Mouse (Mus musculus): ENCODE results near the gene Lman1l. TPM values are rescaled to one million over a fixed set of nuclear protein-coding genes. Genes with fewer than 3 reads are reported as not detected.

Lman1l gene
- polyA plus RNA-seq, 1 experiment from 2014 or later: not detected

- Histone ChIP-seq H3K4me2 (ENCODE audit: low read depth, low read length) (no peak overlapping the region), H3K4me1 (ENCODE audit: control insufficient read depth, insufficient read depth, low read length) (peaks cover 5% of the 10 kb centered on the region), H3K27me3 (replicated peaks; ENCODE audit: control insufficient read depth, insufficient read depth, low read length) (no peaks in the 10 kb centered on the region), H3K36me3 (ENCODE audit: control insufficient read depth, insufficient read depth, low read length) (no peaks in the 10 kb centered on the region), H3K27ac (ENCODE audit: low read length) (no peak overlapping the region), H3K9me3 (ENCODE audit: control insufficient read depth, low read length) (no peaks in the 10 kb centered on the region), H3K4me3 (ENCODE audit: low read length) (no peak overlapping the region), H3K9ac (ENCODE audit: low read depth, low read length) (no peak overlapping the region)
- ATAC-seq: no peak
- WGBS: 87% methylated on average over 4 of the region's 4 CpGs
Observed at GRCm38 (mm10) chr9:57658970-57659369, 38.4 kb upstream of the Lman1l start.

GRCm38 (mm10) chr9:57657843-57658242 lies 37.3 kb upstream of the Lman1l start:
- Histone ChIP-seq H3K9ac (ENCODE audit: low read depth, low read length) (no peak overlapping the region), H3K9me3 (ENCODE audit: control insufficient read depth, low read length) (no peaks in the 10 kb centered on the region), H3K4me2 (ENCODE audit: low read depth, low read length) (no peak overlapping the region), H3K4me3 (ENCODE audit: low read length) (no peak overlapping the region), H3K27me3 (replicated peaks; ENCODE audit: control insufficient read depth, insufficient read depth, low read length) (no peaks in the 10 kb centered on the region), H3K27ac (ENCODE audit: low read length) (no peak overlapping the region), H3K36me3 (ENCODE audit: control insufficient read depth, insufficient read depth, low read length) (no peaks in the 10 kb centered on the region), H3K4me1 (ENCODE audit: control insufficient read depth, insufficient read depth, low read length) (peaks cover 13% of the 10 kb centered on the region)
- ATAC-seq: no peak
- 50% methylated on average over 4 of the region's 4 CpGs for WGBS

GRCm38 (mm10) chr9:57656631-57657350 lies 36.2 kb upstream of the Lman1l start:
- no peak overlapping the region for H3K27ac ChIP-seq (ENCODE audit: low read length)
- H3K4me1 ChIP-seq (ENCODE audit: control insufficient read depth, insufficient read depth, low read length): peaks cover 16% of the 10 kb centered on the region
- ATAC-seq: no peak
- no peak overlapping the region for H3K9ac ChIP-seq (ENCODE audit: low read depth, low read length)
- H3K36me3 ChIP-seq (ENCODE audit: control insufficient read depth, insufficient read depth, low read length): no peaks in the 10 kb centered on the region
- no peak overlapping the region for H3K4me2 ChIP-seq (ENCODE audit: low read depth, low read length)
- no peak overlapping the region for H3K4me3 ChIP-seq (ENCODE audit: low read length)
- H3K9me3 ChIP-seq (ENCODE audit: control insufficient read depth, low read length): no peaks in the 10 kb centered on the region
- no peaks in the 10 kb centered on the region for H3K27me3 ChIP-seq (replicated peaks; ENCODE audit: control insufficient read depth, insufficient read depth, low read length)
- WGBS: 84% methylated on average over 19 of the region's 19 CpGs

GRCm38 (mm10) chr9:57655749-57656148 lies 35.2 kb upstream of the Lman1l start:
- Histone ChIP-seq H3K27me3 (replicated peaks; ENCODE audit: control insufficient read depth, insufficient read depth, low read length) (no peaks in the 10 kb centered on the region), H3K4me3 (ENCODE audit: low read length) (peak overlapping the region; percentile 26), H3K4me1 (ENCODE audit: control insufficient read depth, insufficient read depth, low read length) (peaks cover 23% of the 10 kb centered on the region), H3K9ac (ENCODE audit: low read depth, low read length) (peak overlapping the region; percentile 62), H3K36me3 (ENCODE audit: control insufficient read depth, insufficient read depth, low read length) (no peaks in the 10 kb centered on the region), H3K4me2 (ENCODE audit: low read depth, low read length) (peak overlapping the region; percentile 53), H3K27ac (ENCODE audit: low read length) (no peak overlapping the region), H3K9me3 (ENCODE audit: control insufficient read depth, low read length) (no peaks in the 10 kb centered on the region)
- ATAC-seq: peak; percentile 78
- 3% methylated on average over 11 of the region's 11 CpGs for WGBS

- H3K9ac ChIP-seq (ENCODE audit: low read depth, low read length): no peak overlapping the region
- ATAC-seq: no peak
- no peaks in the 10 kb centered on the region for H3K27me3 ChIP-seq (replicated peaks; ENCODE audit: control insufficient read depth, insufficient read depth, low read length)
- H3K4me1 ChIP-seq (ENCODE audit: control insufficient read depth, insufficient read depth, low read length): peaks cover 28% of the 10 kb centered on the region
- H3K4me3 ChIP-seq (ENCODE audit: low read length): no peak overlapping the region
- no peaks in the 10 kb centered on the region for H3K36me3 ChIP-seq (ENCODE audit: control insufficient read depth, insufficient read depth, low read length)
- no peak overlapping the region for H3K4me2 ChIP-seq (ENCODE audit: low read depth, low read length)
- H3K9me3 ChIP-seq (ENCODE audit: control insufficient read depth, low read length): no peaks in the 10 kb centered on the region
- WGBS: 83% methylated on average over 1 of the region's 1 CpGs
- no peak overlapping the region for H3K27ac ChIP-seq (ENCODE audit: low read length)
Observed at GRCm38 (mm10) chr9:57654966-57655365, 34.4 kb upstream of the Lman1l start.

GRCm38 (mm10) chr9:57653283-57653682 lies 32.7 kb upstream of the Lman1l start, which contains the start of gene Csk:
Gene Csk, minus strand, starts transcription at chr9:57653631.
- H3K36me3 ChIP-seq (ENCODE audit: control insufficient read depth, insufficient read depth, low read length): no peaks in the 10 kb centered on the region
- H3K27me3 ChIP-seq (replicated peaks; ENCODE audit: control insufficient read depth, insufficient read depth, low read length): no peaks in the 10 kb centered on the region
- ATAC-seq: no peak
- H3K4me2 ChIP-seq (ENCODE audit: low read depth, low read length): no peak within 1 kb of the TSS
- 53% methylated on average over 5 of the region's 5 CpGs for WGBS
- no peaks in the 10 kb centered on the region for H3K9me3 ChIP-seq (ENCODE audit: control insufficient read depth, low read length)
- H3K4me1 ChIP-seq (ENCODE audit: control insufficient read depth, insufficient read depth, low read length): peaks cover 33% of the 10 kb centered on the region
- no peak within 1 kb of the TSS; the same call in 1 of the 2 replicates for H3K9ac ChIP-seq (ENCODE audit: low read depth, low read length)
- no peak within 1 kb of the TSS for H3K27ac ChIP-seq (ENCODE audit: low read length)
- no peak within 1 kb of the TSS for H3K4me3 ChIP-seq (ENCODE audit: low read length)

- no peak overlapping the region for H3K4me3 ChIP-seq (ENCODE audit: low read length)
- H3K9ac ChIP-seq (ENCODE audit: low read depth, low read length): no peak overlapping the region
- H3K27me3 ChIP-seq (replicated peaks; ENCODE audit: control insufficient read depth, insufficient read depth, low read length): no peaks in the 10 kb centered on the region
- H3K36me3 ChIP-seq (ENCODE audit: control insufficient read depth, insufficient read depth, low read length): no peaks in the 10 kb centered on the region
- H3K9me3 ChIP-seq (ENCODE audit: control insufficient read depth, low read length): no peaks in the 10 kb centered on the region
- H3K4me2 ChIP-seq (ENCODE audit: low read depth, low read length): no peak overlapping the region
- H3K27ac ChIP-seq (ENCODE audit: low read length): no peak overlapping the region
- ATAC-seq: no peak
- 56% methylated on average over 3 of the region's 3 CpGs for WGBS
- peaks cover 34% of the 10 kb centered on the region for H3K4me1 ChIP-seq (ENCODE audit: control insufficient read depth, insufficient read depth, low read length)
Observed at GRCm38 (mm10) chr9:57652855-57653254, 32.3 kb upstream of the Lman1l start.

GRCm38 (mm10) chr9:57652351-57652750 lies 31.8 kb upstream of the Lman1l start:
- peaks cover 34% of the 10 kb centered on the region for H3K4me1 ChIP-seq (ENCODE audit: control insufficient read depth, insufficient read depth, low read length)
- no peaks in the 10 kb centered on the region for H3K27me3 ChIP-seq (replicated peaks; ENCODE audit: control insufficient read depth, insufficient read depth, low read length)
- H3K27ac ChIP-seq (ENCODE audit: low read length): no peak overlapping the region
- 69% methylated on average over 9 of the region's 9 CpGs for WGBS
- H3K4me3 ChIP-seq (ENCODE audit: low read length): no peak overlapping the region
- H3K36me3 ChIP-seq (ENCODE audit: control insufficient read depth, insufficient read depth, low read length): no peaks in the 10 kb centered on the region
- no peak for ATAC-seq
- H3K9ac ChIP-seq (ENCODE audit: low read depth, low read length): no peak overlapping the region
- no peaks in the 10 kb centered on the region for H3K9me3 ChIP-seq (ENCODE audit: control insufficient read depth, low read length)
- no peak overlapping the region for H3K4me2 ChIP-seq (ENCODE audit: low read depth, low read length)

- peak overlapping the region; percentile 45; the same call in 1 of the 2 replicates for H3K27ac ChIP-seq (ENCODE audit: low read length)
- 30% methylated on average over 6 of the region's 6 CpGs for WGBS
Observed at GRCm38 (mm10) chr9:57650786-57651311, 30.3 kb upstream of the Lman1l start.

More at GRCm38 (mm10) chr9:57650786-57651311, 30.3 kb upstream of the Lman1l start:
- Histone ChIP-seq H3K4me2 (ENCODE audit: low read depth, low read length) (no peak overlapping the region), H3K4me3 (ENCODE audit: low read length) (no peak overlapping the region), H3K4me1 (ENCODE audit: control insufficient read depth, insufficient read depth, low read length) (peaks cover 35% of the 10 kb centered on the region), H3K27me3 (replicated peaks; ENCODE audit: control insufficient read depth, insufficient read depth, low read length) (no peaks in the 10 kb centered on the region), H3K36me3 (ENCODE audit: control insufficient read depth, insufficient read depth, low read length) (no peaks in the 10 kb centered on the region), H3K9me3 (ENCODE audit: control insufficient read depth, low read length) (no peaks in the 10 kb centered on the region), H3K9ac (ENCODE audit: low read depth, low read length) (peak overlapping the region; percentile 41)
- no peak for ATAC-seq
